Mouse (Mus musculus) right cerebral cortex, postnatal 25 days (tissue): ENCODE results near the gene Gcdh.

Experiments used
- DNase-seq: peaks from one replicate; pipeline ENCODE4 v3.0.0; 2022

The Gcdh gene

DNA sequence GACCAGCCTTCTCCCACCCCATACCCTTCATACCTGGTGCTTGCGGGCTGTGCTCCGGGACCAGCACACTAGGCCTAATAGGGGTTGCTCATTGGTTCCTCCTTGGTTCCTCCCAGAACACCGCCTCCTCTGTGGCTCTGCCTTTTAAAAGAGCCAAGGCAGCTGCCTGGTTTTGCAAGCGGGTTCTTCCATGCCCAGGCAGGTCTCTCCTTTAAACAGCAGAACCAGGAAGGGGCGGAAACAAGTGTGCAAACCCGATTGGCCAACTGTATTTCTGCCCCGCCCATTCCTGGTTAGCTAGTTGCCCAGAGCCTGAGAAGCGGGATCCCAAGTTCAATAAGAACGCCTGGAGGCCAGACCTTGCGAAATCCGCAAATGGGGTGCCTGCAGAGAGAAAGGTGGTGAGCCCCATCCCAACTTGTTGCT lies at the start of gene Gcdh:
Gcdh (minus strand) TSS at position 213 of the 426 bp plus-strand sequence.
- DNase-seq = peak; percentile 93

DNA sequence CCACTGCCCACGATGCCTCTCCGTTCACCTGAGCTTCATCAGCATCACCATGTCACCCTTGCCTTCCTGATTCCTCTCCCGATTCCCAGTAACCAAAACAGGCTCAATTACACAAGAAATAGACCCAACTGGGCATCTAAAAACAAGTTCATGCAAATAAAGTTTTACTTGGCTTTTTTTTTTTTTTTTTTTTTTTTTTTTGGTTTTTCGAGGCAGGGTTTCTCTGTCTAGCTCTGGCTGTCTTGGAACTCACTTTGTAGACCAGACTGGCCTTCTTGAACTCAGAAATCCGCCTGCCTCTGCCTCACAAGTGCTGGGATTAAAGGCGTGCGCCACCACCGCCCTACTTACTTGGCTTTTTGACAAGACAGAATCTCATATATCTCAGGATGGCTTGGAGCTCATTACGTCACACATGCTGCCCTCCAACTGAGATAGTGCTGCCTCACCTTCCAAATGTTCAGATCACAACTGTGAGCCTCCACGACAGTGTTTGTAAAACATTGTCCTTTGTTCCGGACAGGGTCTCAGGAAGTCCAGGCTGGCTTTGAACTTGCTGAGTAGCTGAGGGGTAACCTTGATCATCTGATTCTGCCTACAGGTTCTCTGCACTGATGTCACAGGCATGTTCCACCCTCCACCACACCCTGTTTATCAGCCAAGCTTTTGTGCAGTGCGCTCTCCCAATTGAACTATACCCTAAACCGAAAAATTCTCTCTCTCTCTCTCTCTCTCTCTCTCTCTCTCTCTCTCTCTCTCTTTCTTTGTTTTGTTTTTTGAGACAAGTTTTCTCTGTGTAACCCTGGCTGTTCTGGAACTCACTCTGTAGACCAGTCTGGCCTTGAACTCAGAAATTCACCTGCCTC lies 44.1 kb upstream of the Gcdh start:
- no peak for DNase-seq

DNA sequence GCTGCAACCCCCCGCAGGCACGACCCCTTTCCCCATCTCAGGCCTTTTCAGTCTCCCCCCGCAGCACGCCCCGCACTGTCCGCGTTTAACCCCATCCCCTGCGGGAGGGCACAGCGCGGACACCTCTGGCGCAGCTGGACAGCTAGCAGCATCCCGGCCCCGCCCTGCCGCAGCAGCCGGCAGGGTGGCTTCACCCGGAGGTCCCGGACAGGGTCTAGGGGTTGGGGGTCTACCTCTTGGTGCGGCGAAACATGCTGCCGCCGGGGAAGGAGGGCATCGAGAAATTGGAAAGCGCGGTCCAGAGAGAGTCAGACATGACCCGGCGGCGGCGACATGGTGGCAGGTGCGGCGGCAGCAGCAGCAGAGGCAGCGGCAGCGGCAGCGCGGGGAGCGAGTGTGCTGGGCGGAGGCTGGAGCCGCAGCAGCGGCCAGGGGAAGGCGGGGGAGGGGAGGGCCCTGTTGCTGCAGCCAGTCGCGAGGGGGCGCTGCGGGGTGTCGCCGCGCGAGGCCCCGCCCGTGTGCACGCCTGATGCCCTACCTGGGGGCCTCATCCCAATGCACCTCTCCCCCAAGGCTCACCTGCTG lies 43.3 kb upstream of the Gcdh start, which contains the start of gene Mast1:
Mast1 (minus strand) TSS at position 398 of the 585 bp plus-strand sequence.
- peak; percentile 83 for DNase-seq

DNA sequence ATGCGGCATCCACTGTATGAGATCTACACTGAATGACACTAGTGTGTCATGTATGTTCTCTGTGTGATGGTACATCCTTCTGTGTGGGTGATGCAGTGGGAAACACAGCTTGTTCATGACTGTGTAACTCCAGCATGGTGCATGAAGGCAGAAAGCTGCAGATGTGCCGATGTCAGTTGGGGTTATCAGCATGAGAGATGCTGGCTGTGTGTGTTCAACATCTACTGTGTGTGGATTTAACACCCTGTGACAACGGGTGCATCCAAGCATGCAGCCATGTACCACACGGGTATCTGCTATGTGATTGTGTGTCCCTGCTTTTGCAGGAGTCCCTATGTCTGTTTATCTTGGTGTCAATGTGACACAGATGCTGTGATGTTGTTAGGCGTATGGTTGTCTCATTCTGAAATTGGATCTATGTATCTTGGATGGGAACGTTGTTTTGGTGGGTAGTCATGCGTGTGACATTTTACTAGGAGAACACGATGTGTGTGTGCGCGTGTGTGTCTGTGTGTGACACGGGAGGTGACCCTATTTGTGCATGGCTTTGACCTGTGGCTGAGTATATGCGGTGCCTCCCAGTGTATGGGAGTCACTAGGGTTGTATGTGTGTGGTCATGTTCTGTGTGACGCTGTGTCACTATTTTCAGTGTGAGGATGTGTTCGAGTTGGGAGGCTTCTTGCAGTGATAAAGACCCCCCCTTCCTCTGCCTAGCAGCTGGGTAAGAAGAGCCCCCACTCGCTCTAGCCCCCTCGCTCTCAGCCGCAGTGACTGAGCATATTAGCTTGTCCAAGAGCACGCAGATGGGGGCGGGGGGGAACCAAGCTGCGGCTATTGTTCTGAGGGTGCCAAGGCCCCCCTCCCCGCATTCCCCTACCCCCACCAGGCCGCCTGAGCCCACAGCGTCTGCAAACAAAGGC lies 42.6 kb upstream of the Gcdh start:
- DNase-seq = no peak

DNA sequence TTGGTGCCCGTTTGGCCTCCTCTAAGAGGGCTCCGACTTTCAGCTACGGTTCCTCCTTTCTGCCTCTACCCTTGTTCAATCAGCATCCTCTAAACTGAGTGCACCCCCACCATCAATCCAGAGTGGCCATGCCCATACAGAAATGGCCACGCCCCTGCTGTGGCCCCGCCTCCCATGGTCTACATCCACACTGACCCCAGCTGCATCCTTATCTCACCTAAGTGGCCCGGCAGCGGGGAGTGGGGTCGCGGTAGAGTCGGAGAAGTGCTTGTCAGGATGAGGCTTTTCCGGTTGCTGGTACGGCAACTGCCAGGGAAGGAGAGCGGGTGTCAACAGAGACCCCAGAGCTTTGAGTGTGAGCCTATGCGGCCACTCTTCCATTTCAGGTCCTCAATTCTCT lies 41.8 kb upstream of the Gcdh start:
- no peak for DNase-seq

DNA sequence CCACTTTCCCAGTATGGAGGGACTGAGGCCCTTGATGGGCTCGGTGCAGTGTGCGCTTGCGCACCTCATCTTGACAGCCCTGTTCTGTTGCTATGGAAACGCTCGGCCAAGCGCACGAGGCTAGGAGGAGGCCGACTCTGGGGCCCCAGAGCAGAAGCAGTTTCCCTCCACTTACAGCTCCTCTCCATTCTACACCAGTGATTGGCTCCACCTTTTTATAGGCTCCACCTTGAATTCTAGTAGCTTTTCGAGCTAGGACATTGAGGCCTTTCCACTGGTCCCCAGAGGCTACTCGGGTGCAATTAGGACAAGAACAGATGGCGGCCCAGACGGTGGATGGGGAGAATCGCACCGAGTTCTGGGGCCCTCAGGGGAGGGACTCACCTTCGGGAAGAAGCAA lies 41.1 kb upstream of the Gcdh start:
- DNase-seq = peak; percentile 59

DNA sequence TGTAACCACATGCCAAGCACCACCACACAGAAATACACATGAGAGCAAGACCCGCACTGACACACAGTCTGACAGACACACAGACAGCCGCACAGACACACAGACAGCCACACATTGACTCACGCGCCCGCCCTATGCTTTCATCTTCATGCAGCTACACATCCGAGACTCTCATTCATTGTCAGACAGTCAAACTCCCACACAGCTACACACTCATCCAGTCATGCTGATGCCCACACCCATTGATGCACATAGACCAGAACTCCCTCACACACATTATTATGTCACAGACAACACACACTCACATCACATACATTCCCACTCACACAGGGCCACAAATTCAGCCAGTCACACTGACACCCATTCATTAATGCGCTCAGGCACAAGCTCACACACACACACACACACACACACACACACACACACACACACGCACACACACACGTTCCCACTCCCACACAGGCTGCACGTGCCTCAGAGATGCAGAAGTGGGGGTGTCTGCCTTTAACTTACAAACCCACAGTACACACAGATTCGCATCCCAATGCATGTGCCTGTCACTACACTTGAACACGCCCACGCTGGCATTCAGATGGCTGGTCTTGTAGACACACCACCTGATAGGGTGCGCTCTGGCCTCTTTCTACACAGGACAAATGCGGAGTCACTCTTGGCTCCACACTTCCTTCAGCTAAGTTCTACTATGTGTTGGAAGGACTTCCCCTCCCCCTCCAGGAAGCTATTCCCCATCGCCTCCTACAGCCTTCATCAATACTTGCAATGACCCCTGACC lies 40.2 kb upstream of the Gcdh start:
- no peak for DNase-seq

DNA sequence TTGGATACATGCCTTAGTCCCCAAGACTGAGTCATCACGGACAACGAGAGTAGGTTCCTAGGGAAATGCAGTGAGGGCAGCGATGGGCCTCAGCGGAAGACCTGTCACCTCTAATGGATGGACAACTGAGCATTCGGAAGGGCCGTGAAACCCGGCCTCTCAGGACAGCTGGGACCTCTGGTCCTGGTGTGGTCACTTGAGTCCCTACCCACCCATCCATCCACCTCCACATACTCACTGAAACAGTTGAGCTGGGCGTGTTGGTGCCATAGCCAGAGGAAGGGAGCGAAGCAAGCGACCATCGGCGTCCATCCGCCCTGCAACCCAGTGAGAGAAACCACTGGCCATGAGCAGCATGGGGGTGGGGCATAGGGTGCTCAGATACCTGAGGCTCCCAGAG lies 36.9 kb upstream of the Gcdh start:
- no peak for DNase-seq

DNA sequence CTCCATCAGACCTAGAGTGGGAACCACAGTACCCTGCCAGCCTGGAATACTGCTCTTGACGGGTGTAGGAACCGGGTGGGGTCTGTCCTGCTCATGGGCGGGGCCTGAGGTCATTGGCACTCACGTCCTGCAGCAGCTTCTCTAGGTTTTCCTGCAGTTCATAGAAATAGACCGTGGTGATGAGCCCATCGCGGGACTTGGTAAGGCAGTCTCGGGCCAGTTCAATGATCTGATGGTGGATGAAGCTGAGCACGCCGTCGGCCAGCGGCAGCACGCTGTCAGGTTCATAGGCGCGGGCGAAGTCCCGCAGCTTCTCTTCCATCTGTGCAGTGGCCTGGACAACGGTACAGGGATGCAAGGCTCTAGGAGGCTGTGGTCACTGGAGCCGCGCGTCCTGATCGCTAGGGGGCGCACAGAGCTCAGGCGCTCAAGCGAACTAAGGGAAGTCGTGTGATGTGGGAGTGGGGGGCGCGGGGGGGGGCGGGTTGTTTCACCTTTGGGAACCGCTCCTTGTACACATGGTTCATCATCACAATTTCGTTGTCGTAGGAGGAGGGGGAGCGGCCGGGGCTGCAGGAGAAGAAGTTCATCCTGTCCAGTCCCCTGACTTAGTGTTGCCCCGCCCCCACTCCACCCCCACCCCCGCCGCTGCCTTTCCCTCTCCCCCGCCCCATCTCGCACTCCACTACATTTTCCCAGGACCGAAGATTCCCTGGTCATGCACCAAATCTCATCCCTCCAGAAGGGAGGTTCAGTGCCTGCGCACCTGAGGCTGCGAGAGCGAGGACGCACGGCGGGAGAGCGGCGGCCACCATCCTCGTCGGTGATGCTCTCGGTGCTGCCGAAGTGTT lies 35.0 kb upstream of the Gcdh start:
- peak; percentile 62 for DNase-seq

DNA sequence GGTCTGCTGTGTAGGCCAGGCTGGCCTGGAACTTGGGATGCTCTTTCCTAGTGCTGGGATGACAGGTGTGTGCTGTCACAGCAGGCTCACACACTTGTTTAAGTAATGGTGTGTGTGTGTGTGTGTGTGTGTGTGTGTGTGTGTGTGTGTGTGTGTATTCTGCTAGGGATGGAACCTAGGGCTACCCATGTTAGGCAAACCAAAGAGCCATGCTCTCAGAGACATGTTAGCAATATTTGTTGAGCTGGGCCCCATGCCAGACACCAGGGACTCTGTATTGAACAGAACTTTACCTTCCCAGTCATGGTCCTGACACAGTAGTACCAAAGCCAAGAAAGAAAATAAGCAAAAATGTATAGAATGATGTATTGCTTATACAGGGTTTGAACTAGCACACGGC lies 33.8 kb upstream of the Gcdh start:
- no peak for DNase-seq

DNA sequence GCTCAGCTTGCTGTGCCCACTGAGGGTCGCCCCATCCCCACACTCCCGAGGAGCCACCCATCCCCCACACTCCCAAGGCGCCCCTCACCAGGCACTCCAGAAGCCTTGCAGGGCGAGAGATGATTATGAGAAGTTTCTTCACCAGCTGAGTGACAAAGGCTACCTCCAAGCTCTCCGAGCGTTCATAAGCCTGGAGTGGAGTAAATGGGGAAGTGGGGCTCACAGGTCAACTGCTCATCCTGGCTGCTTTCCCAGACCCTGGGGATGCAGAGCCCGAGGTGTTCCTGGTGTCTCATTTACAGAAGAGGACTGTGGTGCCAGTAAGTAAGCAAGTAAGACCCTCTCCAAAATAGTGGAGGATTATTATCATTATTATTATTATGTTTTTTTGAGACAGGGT lies 31.8 kb upstream of the Gcdh start:
- no peak for DNase-seq

DNA sequence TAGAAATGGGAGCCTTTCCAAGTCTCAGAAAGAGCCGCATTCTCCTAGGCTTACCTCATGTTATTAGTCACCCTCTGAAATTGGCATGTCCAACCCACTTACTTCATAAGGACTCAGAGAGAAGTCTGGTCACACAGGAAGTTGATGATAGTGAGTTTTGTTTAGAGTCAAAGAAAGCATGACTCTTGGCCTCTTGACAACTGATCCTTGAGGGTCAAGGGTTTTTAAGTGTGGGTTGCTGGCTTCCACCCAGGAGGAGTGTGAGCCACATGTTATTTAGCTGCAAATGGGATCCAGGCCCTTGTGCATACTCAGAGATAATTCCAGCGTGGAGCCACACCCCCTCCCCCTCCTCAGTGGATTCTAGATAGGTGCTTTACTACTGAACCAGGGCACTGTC lies 27.9 kb upstream of the Gcdh start:
- DNase-seq = no peak

DNA sequence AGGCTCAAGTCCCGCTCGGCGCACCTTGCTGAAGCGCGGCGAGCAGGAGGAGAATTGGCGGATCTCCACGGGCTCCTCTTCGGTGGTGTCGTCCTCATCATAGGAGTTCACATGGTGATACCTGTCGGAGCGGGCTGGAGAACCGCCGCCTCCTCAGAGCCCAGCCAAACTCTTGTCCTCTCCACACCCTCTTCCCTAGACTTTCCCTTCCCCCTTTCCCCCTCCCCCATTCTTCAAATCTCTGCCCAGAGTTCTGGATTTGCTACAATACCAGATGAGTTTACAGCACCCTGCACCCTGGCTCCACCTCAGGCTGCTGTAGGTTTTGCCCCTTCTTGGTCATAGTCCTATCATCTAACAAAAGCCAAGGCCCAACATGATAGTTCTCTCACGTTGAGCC lies 24.9 kb upstream of the Gcdh start:
- no peak for DNase-seq

DNA sequence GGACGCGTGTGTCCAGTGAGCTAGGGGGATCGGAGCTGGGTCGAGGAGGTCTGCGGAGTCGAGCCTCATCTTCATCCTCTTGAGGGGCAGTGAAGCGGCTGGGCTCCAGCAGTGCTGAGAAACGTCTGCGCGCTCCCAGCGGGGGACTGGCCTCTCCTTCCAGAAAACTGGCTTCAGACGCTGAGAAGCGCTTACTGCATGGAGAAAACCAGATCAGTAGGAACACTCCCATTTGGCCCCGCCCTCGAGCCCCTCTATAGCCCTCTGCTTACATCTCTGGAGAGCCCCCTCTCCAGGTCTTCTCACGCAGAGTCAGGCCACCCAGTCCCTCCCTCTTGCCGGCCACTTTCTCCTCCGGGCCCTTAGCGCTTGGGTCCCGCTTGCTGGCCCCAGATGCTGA lies 24.1 kb upstream of the Gcdh start:
- no peak for DNase-seq

DNA sequence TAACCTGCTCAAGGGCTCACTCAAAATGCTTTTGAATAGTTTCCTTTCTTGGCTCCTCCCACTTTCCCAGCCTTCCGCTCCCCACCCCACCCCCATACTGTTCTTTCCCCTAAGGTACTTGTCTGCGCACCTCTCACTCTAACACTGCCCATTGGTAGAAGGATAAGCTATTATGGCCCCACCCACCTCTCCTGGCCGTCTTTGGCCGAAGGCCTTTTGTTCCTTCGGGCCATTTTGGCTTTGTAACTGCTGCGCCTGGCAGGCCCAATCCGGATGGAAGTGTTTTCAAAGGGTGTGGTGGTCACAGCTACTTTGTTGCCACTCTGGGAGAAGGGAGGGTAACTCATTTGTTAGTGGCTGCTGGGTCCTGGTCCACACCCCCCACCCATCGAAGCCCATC lies 21.5 kb upstream of the Gcdh start:
- no peak for DNase-seq

DNA sequence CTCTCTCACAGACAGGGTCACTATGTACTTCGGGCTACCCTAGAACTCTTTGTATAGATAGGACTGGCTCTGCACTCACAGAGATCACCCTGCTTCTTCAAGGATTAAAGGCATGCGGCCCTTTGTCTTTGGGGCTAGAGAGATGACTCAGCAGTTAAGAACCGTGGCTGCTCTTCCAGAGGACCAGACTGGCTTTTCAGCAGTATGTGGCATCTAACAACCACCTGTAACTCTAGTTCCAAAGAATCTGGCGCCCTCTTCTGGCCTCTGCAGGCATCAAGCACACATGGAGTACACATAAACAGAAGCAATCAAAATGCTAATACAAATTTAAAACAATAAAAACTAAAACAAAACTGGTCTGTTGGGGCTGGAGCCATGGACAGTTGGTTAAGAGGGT lies 20.2 kb upstream of the Gcdh start:
- no peak for DNase-seq

DNA sequence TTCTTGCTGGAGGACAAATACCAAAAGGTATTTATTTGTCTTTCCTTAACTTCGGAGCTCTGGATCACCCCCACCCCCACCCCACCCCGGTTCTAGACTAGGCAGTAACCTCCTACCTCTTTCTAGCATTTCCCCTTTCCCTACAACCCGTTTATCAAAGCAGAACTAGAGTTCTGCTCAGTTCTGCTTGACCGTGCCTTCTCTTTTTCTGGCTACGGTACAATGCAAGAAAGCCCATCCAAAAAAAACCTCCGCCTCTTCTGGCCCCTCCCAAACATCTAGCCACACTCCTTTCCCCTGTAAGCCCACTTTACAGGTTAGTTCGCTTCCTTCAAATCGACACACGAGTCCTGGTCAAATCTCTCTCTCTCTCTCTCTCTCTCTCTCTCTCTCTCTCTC lies 19.8 kb upstream of the Gcdh start:
- no peak for DNase-seq

DNA sequence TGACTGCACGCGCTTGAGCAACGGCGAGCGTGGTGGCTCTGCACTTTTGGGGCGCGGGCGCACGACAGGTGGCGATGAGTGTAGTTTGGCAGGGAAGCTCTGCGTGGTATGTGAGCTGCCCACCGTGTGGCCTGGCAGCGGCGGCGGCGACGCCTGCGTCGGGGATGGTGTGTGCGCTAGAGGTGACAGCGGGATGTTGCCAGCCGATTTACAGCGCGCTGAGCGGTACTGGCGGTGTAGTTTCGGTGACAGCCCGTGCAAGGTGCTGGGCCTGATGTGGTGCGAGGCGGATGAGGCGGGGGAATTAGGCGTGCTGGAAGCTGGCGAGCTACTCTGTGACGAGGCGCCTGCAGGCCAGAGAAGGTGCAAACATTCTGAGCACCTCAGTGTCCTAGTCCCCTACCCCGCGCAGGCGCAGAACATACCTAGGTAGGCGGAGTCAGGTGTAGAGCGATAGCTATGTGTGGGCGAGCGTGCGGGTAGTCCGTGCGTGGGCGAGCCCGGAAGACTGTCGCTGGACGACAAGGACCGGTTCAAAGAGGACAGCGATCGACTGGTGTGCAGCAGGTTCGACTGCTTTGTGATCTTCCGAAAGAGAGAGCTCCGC lies 19.3 kb upstream of the Gcdh start:
- peak; percentile 70 for DNase-seq

DNA sequence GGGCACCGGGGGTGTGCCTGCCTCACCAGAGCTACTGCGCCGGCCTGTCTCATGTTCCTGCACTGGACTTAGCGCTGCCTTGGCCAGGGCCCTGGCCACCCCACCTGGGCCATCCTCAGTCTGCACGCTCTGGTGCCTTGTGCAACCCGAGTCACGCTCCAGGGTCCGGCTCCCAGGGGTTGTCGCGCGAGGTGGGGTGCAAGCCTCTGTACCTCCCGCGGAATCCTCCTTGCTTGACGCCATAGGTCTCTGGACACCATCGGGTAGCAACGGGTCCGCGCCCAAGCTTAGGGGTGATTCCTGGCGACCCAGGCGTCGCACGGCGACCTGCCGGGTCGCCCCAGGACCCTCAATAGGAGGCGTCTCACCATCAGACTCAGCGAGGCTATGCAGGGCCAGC lies 18.7 kb upstream of the Gcdh start:
- DNase-seq = no peak

DNA sequence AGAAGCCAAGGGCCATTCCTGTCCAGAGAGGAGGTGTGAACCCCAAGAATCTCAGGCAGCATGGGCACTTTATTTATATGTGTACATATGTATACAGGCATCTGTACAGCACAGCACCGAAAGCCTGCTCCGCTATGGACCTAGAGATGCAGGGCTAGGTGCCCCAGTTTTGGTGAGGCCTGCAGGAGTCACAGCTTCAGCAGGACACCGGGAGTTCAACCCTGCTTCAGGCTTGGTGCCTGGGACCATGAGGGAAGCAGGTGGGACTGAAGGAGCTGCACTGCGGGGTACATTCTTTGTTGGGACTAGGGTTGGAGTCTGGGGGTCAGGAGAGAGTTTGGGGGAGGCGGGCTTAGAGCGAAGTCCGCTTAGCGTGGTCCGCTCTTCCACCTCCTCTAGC lies 18.1 kb upstream of the Gcdh start:
- no peak for DNase-seq

DNA sequence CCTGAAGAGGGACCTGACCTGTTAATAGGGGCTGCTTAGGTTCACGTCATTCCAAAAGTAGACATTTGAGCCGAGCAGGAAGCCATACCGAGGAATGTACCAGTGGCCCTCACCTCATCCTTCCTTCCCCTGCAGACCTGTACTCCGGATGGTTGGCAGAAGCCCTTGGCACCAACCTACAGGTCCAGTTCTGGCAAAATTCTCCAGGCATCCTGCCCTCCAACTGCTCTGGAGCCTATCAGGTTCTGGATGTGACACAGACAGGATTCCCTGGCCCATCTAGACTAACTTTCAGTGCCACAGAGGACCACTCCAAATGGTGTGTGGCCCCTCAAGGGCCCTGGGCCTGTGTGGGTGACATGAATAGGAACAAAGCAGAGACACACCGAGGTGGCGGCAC lies 16.8 kb upstream of the Gcdh start:
- DNase-seq = no peak
